Mouse (Mus musculus): ENCODE measurements around the gene Pard3b.
"Not testable (repeated sequence)": the region's sequence is repeated elsewhere in the genome, so short reads cannot be mapped to it uniquely, and the experiment has no call there.

Gene Pard3b

DNA sequence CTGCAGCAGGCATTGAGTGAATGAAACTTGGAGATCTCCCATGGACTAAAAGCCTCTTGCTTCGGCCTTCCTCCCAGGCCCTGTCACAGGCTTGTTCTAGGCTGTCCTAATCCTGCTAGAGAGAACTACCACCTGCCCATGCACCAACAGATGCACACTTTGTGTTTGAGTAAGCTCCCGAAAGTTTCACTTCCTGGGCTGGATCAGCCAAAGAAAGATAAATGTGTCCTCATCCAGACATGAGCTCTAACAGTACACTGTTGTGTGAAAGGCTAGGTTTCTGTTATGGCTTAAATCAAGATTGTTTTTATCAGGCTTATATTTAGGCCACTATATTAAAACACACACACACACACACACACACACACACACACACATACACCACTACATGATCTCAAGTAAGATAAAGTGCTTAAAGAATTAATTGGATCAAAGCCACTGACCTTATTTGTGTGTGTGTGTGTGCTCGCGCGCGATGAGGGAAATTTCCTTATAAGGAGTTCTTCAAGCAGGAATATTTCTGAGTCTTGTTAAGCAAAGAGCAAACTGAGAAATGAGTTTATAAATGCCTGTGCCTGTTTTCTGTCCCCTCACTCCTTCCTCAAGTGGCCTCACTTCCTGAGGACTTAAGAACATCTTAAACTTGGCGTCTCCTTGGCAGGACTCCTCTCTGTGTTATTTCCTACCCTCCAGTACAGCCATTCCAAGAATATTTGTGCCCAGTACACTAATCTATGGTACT is 940.6 kb downstream of the Pard3b start:
- no peak for DNase-seq (ENCODE audit: low spot score)

DNA sequence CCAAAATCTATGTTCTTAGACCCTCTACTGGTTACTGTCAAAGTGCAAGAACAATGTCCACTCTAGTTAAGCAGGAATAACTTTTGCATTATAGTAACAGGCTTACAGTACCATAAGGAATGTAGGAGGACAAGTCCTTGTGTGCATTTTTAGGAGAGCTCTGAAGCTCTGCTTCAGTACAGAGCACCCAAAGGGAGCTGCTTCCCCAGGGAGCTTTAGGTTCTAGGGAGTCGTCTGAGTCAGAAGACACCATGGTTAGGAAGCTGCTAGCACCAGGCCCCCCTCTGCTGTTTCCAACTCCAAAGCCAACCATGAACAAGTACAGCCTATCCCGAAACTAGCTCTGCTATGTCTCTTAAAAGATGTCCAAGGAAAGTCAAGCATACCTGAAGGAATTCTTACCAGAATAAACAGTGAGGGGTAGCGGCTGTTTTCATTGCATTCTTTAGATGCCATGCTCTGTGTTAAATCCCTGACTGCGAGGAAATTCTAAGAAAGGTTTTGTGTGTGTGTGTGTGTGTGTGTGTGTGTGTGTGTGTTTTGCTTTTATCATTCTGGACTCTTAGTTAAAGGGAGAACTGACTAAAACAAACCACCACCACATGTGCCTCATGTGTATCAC is 941.8 kb downstream of the Pard3b start:
- no peak for DNase-seq (ENCODE audit: low spot score)

DNA sequence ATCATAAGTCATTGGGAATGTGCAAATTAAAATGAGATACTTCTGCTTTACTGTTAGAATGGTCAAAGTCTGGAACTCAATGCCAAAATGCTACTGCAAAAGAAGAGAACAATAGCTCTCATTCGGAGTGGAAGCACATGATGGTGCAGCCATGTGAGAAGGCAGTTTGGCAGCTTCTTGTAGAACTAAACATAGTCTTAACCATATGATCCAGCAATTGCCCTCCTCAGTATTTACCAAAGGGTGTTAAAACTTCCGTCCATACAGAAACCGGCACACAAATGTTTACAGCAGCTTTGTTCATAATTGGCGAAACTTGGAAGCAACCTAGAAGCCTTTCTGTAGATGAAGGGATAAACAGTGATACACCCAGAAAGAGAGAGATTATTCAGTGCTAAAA is 943.9 kb downstream of the Pard3b start:
- no peak for DNase-seq (ENCODE audit: low spot score)

DNA sequence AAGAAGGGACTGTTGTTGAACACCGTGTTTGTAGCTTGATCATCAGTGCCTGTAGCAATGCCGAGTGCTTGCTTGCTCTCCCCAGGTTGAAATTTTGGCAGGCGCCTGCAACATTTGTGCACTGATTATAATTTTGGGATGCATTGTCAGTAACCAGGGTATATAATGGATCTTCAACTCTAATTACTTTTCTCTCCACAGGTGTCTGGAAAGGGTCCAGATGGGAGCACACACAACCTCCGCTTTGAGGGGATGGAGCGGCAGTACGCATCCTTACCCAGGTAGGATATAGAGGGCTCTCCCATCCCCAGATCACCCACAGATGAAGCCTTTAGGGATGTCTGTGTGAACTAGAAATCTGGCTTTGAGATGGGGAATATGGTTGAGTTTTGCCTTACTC is 948.9 kb downstream of the Pard3b start:
- DNase-seq (ENCODE audit: low spot score): no peak

DNA sequence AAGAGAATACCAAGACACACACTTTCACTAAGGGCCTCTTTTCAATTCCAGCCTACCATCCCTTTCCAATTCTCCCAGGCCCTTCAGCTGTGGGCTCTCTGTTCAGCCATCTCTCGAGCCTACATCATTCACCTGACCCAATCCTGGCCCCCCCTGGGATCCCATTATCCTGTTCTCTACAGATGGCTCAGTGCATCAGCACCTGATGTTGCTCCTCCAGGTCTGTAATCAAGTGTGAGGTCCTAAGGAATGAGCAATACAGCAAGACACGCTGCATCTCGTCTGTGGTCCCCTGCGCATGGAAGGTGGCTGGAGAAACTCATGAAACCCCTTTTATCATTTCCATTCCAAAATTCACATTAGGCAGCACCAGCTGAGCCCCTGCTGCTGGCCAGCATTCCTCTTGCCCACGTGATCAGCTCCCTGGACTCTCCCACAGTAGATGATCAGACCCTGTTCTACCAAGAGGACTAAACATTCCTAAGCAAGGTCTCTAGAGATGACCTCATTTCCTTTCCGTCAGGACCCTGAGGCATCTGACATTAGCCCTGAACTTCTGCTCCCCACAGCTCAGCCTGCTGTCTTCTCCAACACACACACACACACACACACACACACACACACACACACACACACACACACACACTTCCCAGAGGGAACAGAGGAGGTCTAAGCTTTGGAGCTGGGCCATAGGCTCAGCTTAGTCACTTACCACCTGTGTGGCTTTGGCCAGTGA is 952.8 kb downstream of the Pard3b start:
- DNase-seq (ENCODE audit: low spot score): no peak

DNA sequence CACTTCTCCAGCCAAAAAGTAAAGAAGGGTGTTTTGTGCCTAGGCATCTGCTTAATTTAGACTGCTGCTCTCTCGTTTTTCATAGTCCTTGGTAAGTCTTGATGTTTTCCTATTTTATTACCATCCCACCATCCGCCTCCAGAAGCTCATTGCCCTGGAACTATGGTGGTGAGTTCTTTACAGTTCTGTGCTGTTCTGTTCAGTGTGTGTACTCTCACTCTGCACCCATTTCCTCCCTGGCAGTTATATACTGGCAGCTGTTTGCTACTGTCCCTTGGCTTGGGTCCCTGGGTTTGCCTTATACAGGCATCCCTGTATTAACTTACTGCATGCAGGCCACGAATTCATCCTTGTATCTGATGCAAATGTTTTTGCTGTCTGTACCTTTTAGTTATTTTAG is 956.8 kb downstream of the Pard3b start:
- DNase-seq (ENCODE audit: low spot score): no peak

DNA sequence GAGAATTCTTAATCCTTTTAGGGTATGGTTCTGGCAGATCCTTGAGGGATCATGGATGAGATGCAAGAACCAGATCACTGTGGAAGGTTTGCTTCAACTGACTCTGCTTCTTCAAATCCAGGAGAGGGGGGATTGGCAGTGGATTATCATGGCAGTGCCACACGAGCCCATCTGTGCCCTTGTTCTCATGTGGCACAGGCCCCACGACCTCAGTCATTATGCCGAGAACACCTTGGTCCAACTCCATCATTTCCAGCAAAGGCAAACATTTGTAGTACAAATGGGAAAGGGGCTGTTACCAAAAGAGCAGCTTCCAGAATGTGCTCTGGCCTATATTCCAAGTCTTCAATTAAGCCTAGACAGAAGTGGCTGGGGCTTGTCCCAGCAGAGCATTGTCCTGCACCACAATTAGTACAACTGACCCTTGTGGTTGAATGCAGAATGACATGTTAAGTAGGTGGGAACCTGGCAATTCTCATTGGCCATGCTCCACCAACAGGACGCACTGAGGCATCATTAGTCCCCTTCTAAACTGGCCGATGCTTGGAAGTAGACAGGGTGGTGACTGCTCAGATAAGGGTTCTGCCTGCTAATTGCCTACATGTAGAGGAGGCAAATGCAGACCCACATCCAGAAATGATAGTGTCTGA is 959.3 kb downstream of the Pard3b start:
- no peak for DNase-seq (ENCODE audit: low spot score)

DNA sequence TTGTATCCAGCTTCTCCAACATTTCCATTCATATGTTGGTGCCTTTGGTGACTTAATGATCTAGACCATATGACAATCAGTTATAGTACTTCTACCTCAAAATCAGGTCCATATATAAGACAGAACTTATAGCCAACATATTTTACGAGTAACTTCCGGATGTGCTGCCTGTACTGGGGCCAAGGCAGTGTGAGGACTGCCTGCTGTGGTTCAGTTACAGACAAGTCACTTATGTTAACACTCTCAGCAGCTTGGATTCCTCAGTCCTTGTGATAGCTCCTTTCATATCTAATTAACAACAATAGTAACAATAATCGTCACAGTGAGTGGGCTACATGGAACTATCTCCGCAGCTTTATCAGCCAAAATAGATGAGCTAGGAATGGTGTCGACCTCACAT is 959.9 kb downstream of the Pard3b start:
- DNase-seq (ENCODE audit: low spot score): no peak

DNA sequence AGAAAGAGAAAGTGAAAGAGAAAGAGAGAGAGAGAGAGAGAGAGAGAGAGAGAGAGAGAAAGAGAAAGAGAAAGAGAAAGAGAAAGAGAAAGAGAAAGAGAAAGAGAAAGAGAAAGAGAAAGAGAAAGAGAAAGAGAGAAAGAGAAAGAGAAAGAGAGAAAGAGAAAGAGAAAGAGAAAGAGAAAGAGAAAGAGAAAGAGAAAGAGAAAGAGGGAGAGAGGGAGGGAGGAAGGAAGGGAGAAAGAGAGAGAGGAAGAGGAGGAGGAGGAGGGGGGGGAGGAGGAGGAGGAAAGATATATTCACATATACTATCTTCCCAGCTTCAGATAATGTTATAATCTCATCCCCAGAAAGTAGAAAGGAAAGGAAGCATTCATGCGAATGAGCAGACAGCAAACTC is 966.0 kb downstream of the Pard3b start:
- DNase-seq (ENCODE audit: low spot score): not testable (repeated sequence)

DNA sequence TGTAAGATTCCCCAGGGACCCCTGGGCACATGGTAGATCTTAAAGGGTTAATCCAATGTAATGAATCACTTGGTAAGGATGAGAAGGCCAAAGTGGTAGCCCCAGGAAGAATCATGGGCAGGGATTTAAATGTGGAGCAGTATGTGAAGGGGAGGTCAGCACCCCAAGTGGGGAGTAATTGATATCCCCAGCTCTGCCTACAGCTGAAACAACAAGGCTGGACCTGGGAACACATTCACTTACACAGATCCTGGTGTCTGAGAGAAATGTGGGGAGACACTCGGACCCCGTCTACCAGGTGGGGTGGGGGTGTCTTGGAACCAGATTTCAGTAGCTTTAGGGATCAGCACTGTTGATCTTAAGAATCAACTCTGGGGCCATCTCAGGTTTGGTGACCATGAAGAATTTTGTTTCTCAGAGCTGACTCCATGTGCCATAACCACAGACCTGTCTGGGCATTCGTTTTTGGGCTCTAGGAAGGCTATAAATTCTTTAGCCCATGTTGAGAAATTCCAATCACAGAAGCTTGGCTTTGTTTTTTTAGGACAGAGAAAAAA is 979.6 kb downstream of the Pard3b start:
- no peak for DNase-seq (ENCODE audit: low spot score)

DNA sequence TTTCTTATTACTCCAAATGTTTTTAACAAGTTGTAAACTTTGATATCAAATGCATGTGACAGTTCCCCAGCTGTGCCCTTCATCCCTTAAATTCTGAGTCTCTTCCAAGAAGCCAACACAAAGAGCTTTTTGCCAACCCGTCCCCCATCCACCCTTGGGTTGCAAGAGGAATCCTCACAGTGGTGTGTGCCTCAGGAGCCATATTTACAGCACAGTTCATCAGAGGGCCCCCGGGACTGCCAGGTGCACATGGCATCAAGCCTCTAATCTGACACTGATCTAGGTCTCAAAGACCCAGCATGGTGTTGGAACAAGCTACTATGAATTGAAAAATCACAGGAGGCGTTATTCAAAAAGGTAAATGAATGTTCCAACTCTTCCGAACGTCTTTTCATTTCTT is 980.8 kb downstream of the Pard3b start:
- DNase-seq (ENCODE audit: low spot score): no peak

DNA sequence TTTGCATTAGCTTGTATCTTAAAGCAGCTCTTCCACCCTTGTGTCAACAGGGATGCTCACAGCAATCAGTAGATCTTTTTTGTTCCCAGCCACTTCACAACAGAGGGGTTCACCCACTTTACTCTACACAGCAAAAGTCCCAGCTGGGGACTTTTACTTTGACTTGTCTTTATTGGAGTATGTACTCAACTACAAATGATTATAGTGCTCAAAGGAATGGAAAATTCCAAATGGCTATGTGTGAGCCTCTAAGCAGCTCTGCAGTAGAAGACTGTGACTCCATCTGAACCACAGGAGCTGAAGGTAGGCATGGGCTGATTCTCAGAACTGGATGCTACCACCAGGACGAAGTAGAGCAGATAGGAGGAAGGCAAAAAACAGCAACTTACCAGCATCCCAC is 983.8 kb downstream of the Pard3b start:
- no peak for DNase-seq (ENCODE audit: low spot score)

DNA sequence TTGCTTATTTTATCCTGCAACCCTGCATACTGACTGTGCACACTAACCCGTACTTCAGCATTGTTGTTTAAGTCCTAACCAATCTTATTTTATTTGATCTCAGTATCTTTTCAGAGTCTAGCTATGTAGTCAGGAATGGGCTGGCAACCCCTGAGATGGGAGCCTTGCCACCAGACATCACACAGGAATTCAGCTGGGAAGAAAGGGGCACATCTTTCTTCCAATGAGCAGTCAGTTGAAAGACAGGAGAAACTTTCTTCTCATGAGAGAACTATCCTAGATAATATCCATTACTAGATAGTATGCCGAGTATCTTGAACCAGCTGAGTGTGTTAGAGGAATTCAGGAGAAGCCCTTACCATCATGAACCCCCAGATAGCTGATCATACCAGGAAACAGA is 985.5 kb downstream of the Pard3b start:
- no peak for DNase-seq (ENCODE audit: low spot score)

DNA sequence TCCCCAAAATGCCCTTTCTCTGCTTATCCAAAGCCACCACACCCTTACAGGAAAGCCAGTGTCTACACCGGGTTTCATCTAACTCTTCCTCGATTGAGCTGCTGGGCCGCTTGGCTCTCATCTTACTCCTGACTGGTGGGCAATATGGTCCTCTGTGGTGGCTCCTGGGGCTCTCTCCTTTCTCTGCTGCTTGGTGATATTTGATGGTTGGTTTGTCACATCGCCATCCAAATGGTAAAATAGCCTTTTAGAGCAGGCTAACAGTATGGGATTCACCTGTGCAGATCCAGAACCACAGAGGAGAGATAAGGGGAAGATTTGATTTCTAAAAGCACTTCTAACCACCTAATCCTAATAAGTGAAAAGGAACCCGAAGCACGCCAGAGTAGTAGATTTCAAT is 986.2 kb downstream of the Pard3b start:
- DNase-seq (ENCODE audit: low spot score): no peak

DNA sequence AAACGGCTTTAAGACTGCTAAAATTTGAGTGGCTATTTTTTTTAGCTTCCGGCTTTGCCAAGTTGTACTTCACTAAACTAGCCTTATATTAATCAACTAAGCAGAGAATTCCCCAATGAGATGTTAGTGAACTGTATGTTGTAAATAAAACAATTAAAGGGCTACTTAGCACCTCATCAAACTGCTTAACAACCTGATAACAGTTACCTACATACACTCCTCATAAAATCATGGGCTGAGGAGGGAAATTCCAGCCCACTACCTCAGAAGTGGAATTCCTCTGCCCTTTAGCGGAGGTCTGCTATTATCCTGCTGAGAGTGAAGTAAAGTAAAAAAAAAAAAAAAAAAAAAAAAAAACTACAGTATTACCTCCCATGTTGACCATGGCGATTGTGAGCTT is 986.7 kb downstream of the Pard3b start:
- no peak for DNase-seq (ENCODE audit: low spot score)

DNA sequence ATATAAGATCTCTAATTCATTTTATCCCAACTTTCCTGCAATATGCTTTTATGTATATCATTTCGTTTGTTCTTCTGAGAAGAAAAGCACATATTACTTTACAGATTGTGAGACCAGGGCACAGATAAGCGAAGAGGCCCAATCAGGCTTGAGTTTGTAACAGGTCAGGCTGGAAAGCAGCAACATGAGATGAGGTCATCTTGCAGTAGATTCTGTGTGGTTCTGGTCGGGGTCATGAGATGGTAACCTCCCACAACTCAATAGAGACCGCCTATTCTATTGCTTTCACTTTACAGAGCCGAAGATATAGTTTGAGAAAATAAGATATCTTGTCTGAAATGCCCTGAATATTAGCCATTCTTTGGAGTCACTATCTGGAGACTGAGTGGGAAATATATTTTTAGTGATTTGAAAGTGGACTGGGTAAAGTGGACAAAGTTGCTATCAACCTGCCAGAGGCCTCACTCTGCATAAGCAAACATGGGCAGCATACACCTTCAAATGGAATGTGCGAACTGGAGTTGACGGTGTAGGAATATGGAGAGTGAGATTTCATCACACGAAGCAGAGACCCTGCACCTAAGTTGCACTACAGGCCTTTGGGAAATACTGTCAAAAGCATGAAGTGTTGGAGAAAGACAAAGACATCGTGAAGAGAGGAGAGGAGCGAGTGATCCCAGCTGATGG is 987.3 kb downstream of the Pard3b start:
- DNase-seq (ENCODE audit: low spot score): no peak

DNA sequence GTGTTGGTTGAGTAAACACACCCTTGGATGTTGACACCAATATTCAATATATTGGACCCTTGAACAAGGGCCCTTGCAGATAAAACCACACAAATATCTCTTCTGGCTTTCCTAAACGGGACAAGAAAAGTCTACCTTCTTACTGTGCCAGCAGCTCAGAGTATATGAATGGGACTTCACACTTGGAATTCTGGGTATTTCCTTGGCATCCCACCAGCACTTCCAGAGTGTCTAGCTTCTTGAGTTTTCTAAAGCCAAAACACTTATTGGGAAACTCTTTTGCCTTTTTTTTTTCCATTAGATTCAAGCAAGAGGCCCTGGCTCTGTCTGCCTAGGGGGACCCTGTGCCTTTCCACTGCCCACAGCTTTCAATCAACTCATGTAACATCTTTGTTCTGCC is 991.3 kb downstream of the Pard3b start:
- DNase-seq (ENCODE audit: low spot score): no peak

DNA sequence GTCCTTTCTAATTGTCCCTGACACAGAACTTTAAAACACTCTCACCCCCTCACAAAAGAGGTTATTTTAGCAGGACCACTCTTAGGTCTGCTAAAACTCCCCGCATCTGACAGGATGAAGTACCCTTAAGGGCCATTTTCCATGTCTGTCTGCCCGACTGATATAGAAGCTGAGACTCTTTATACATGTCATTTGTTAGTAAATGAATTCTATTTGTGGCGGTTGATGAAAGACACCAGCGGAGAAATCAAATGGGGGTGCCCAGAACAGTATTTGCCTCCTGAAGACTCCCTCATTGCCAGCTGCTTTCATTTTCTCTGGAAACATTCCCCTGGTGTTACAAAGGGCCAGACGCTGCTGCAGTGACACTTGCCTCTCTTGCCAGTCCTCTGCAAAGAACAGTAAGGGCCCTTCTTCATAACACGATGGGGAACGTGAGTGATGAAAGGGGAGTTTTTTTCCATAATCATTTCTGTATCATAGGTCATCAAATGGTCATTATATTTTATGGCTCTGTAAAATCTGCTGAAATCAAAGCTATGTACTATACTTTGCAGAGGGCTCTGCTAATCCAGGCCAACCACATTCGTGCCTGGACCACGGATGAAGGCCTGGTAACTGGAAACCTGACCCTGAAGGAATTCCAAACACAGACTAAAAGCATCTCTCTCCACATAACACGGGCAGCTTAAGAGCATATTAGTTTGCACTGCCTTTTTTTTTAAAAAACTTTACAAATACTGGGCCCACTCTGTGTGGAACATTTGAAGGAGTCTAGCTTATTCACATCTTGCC is 993.1 kb downstream of the Pard3b start:
- DNase-seq (ENCODE audit: low spot score): no peak

DNA sequence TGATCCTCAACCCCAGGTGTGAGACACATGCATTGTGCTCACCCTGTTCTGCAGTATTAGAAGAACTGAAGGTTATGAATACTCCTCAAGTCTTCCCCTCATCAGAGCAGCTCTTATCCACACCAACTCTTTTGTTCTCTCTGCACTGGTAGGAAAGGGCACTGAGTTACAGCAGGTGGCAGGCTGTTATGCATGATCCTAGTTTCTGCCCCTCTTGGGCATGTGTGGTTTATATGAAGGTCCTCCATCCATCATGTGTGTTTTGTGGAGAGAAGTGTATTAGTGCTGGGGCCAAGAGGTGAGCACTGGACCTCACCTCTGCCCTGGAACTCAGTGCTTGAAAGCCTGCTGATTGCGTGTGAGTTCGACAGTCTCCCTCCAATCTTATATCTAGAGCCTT is 994.3 kb downstream of the Pard3b start:
- DNase-seq (ENCODE audit: low spot score): no peak

DNA sequence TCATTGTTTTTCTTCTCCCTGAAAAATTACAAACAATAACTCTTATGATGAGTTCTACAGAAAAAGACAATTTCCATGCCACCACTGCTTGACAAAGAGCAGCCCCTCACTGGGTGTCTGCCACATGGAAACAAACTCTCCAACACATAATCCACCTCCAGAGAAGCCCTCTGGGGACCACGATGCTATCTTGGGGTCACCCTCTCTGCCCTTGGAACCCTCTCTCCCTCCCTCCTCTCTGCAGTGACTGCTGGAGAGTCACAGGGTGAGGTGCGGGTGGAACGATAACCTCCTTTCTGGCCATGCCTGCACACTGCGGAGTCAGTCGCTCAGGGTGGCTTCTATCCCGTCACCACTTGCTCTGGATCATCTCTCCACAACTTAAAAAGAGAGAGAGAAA is 996.6 kb downstream of the Pard3b start:
- no peak for DNase-seq (ENCODE audit: low spot score)
